ENCODE assay signal across 28 mouse cellular contexts in the genomic region with DNA sequence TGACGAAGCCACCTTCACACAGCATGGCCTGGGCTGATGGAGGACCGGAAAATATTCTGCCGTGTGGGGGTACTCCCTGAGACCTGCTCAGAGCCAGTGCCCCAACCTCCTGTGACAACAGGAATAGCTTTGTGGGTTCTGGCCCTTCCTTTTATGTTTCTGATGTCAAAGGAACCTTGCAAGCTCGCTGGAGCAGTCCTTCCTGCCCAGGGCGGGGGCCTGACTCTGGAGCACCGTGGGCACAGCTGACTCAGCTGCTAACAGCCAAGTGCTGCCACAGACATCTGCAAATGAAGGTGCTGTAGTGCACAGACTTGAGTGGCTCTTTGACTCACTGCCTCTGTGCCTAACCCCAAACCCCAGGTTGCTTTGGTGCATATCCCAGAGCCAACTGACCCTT. TPM values are rescaled to one million over a fixed set of nuclear protein-coding genes. Genes with fewer than 3 reads are reported as not detected.
A peak's percentile ranks its signal among the peaks of the same experiment; 100 is the strongest.
DNase-seq lines count a peak whose midpoint lies in the region; ATAC-seq and TF ChIP-seq lines count a peak whose summit lies in the region.
"Had no signal": no experiment of that assay in that cellular context is flagged by ENCODE, and none has a peak within 500 bp of the region (broad histone marks: within the 10 kb centered on the region; RNA-seq: fewer than 3 reads in every experiment).

No protein-coding gene starts in this region.

- WGBS in thymus, adult 2 months, result 12% methylated on average over 6 of the region's 6 CpGs
- 44% methylated on average over 6 of the region's 6 CpGs for WGBS in liver, embryonic 12.5 days (ENCODE audit: insufficient replicate concordance)

- H3K4me2 ChIP-seq in liver, embryonic 12.5 days, result no peak overlapping the region
- H3K4me2 ChIP-seq: embryonic facial prominence, embryonic 13.5 days; forebrain, embryonic 12.5 days; hindbrain, embryonic 14.5 days; liver, embryonic 15.5 days; lung, embryonic 14.5 days; midbrain, embryonic 12.5 days; stomach, embryonic 15.5 days had no signal

- H3K9ac ChIP-seq in liver, embryonic 12.5 days, result no peak overlapping the region
- H3K9ac ChIP-seq: embryonic facial prominence, embryonic 13.5 days; forebrain, embryonic 12.5 days; forebrain, postnatal 0 days; hindbrain, embryonic 14.5 days; liver, embryonic 15.5 days; lung, embryonic 14.5 days; midbrain, embryonic 12.5 days; stomach, embryonic 15.5 days had no signal

- peak; percentile 22 for DNase-seq in thymus, adult 2 months
- no peak for DNase-seq in thymus, adult 18-20 months
- DNase-seq in thymus, postnatal 14 days, result peak; percentile 36
- no peak for DNase-seq in heart, postnatal 14 days
- DNase-seq in cerebellum, postnatal 36 days, result no peak
- DNase-seq: adrenal gland, adult 2 months; adrenal gland, postnatal 36 days; cerebellum, adult 2 months; forebrain, postnatal 0 days; gastrocnemius, postnatal 10 days; heart, postnatal 36 days; kidney, adult 11 months; kidney, postnatal 14 days; layer of hippocampus, adult 9-11 months; liver; lung, embryonic 14.5 days; right cerebral cortex, postnatal 14 days had no signal

- peaks cover 15% of the 10 kb centered on the region for H3K4me1 ChIP-seq in thymus, adult 2 months (replicated peaks; ENCODE audit: control insufficient read depth, insufficient read depth, low read length)
- H3K4me1 ChIP-seq in liver, embryonic 12.5 days, result peaks cover 16% of the 10 kb centered on the region
- H3K4me1 ChIP-seq: embryonic facial prominence, embryonic 13.5 days; forebrain, embryonic 12.5 days; liver, embryonic 15.5 days; midbrain, embryonic 12.5 days; stomach, embryonic 15.5 days had no signal

- no peak for TF ChIP-seq POLR2A in thymus, adult 2 months (IDR thresholded peaks at IDR 0.05; ENCODE audit: control insufficient read depth, extremely low read depth, insufficient read depth, low read length, poor library complexity)

- no peak for TF ChIP-seq CTCF in thymus, adult 2 months (IDR thresholded peaks at IDR 0.05; ENCODE audit: borderline replicate concordance, control insufficient read depth, extremely low read depth, insufficient read depth, low read length, poor library complexity)

- H3K36me3 ChIP-seq in thymus, adult 2 months (ENCODE audit: control insufficient read depth, insufficient read depth, low read length), result no peaks in the 10 kb centered on the region
- H3K36me3 ChIP-seq in liver, embryonic 12.5 days, result peaks cover 12% of the 10 kb centered on the region; the same call in 1 of the 2 replicates
- H3K36me3 ChIP-seq: embryonic facial prominence, embryonic 13.5 days; liver, embryonic 15.5 days; midbrain, embryonic 12.5 days; stomach, embryonic 15.5 days had no signal

- H3K4me3 ChIP-seq in thymus, adult 2 months (ENCODE audit: control insufficient read depth, insufficient read depth, low read length), result no peak overlapping the region
- no peak overlapping the region for H3K4me3 ChIP-seq in liver, embryonic 12.5 days
- H3K4me3 ChIP-seq: embryonic facial prominence, embryonic 13.5 days; erythroblast, embryonic 14.5 days; forebrain, embryonic 12.5 days; liver, embryonic 15.5 days; midbrain, embryonic 12.5 days; stomach, embryonic 15.5 days had no signal

- no peak overlapping the region for H3K27ac ChIP-seq in thymus, adult 2 months (ENCODE audit: control insufficient read depth, insufficient read depth, low read length)
- no peak overlapping the region for H3K27ac ChIP-seq in liver, embryonic 12.5 days
- H3K27ac ChIP-seq: embryonic facial prominence, embryonic 13.5 days; forebrain, embryonic 12.5 days; hindbrain, embryonic 14.5 days; liver, embryonic 15.5 days; midbrain, embryonic 12.5 days; stomach, embryonic 15.5 days had no signal

- intact Hi-C loops in heart, postnatal 14 days (cut with DNase I), result loop anchor here (5.0 kb wide), 1 partner anchor 147 kb away; the partner anchor contains the start of gene Endov

- 0 out of 2 replicates have a peak, but pooled peaks have one; percentile 23 for ATAC-seq in megakaryocyte, adult 5-6 weeks (ENCODE audit: poor library complexity, severe bottlenecking)
- no peak for ATAC-seq in liver, embryonic 12.5 days
- ATAC-seq: activated CD4-positive, CD25-positive, alpha-beta regulatory T cell, adult 4 months; forebrain, postnatal 0 days; inflammation-experienced regulatory T-cells, adult 6 months had no signal

- no peaks in the 10 kb centered on the region for H3K27me3 ChIP-seq in thymus, adult 2 months (ENCODE audit: control insufficient read depth, insufficient read depth, low read length)
- 0 out of 2 replicates have a peak, but pooled peaks cover 4% of the 10 kb centered on the region for H3K27me3 ChIP-seq in liver, embryonic 12.5 days (replicated peaks)
- H3K27me3 ChIP-seq: embryonic facial prominence, embryonic 13.5 days; forebrain, embryonic 12.5 days; liver, embryonic 15.5 days; midbrain, embryonic 12.5 days; stomach, embryonic 15.5 days had no signal

- no peaks in the 10 kb centered on the region for H3K9me3 ChIP-seq in liver, embryonic 12.5 days (replicated peaks)
- H3K9me3 ChIP-seq: embryonic facial prominence, embryonic 13.5 days; forebrain, embryonic 12.5 days; liver, embryonic 15.5 days; midbrain, embryonic 12.5 days; stomach, embryonic 15.5 days had no signal

RNA-seq across cellular contexts. Expression of gene Sgsh, which starts 10.5 kb away (rescaled TPM):
- 28.6 and 36.5 TPM in 2 replicates for polyA plus RNA-seq in thymus, adult 2 months (2012; rRNA removed)
- 12.9 and 15.0 TPM in 2 replicates for total RNA-seq in megakaryocyte, adult 5-6 weeks (2015)
- total RNA-seq in megakaryocyte, adult 5-6 weeks (2017), result 12.9 and 15.8 TPM in 2 replicates
- polyA plus RNA-seq in liver, embryonic 12.5 days (2016; fragmentation: Nextera tagmentation; extraction: Ambion mirVana), result 3.0 and 3.3 TPM in 2 replicates
- total RNA-seq in heart, postnatal 14 days (2021), result 1 to 10 TPM; 4.6 to 6.2 TPM

RNA-seq across cellular contexts. Expression of gene Slc26a11, which starts 10.5 kb away (rescaled TPM):
- polyA plus RNA-seq in thymus, adult 2 months (2012; rRNA removed), result 19.9 and 21.7 TPM in 2 replicates
- total RNA-seq in megakaryocyte, adult 5-6 weeks (2015), result 4.8 and 6.0 TPM in 2 replicates
- 1.2 and 3.4 TPM in 2 replicates for total RNA-seq in megakaryocyte, adult 5-6 weeks (2017)
- 2.6 and 2.9 TPM in 2 replicates for polyA plus RNA-seq in liver, embryonic 12.5 days (2016; fragmentation: Nextera tagmentation; extraction: Ambion mirVana)
- 1 to 10 TPM; 3.1 to 5.0 TPM for total RNA-seq in heart, postnatal 14 days (2021)
- polyA plus RNA-seq: erythroblast, embryonic 14.5 days had no signal

RNA-seq across cellular contexts. Expression of gene Card14, which starts 37.3 kb away (rescaled TPM):
- 0.90 and 0.94 TPM in 2 replicates for polyA plus RNA-seq in thymus, adult 2 months (2012; rRNA removed)
- total RNA-seq in megakaryocyte, adult 5-6 weeks (2015), result not detected in 2 replicates
- 0.04 TPM in 1 of 2 replicates, not detected in the other for total RNA-seq in megakaryocyte, adult 5-6 weeks (2017)
- 0.23 and 0.26 TPM in 2 replicates for polyA plus RNA-seq in liver, embryonic 12.5 days (2016; fragmentation: Nextera tagmentation; extraction: Ambion mirVana)
- total RNA-seq in heart, postnatal 14 days (2021), result under 1 TPM; 0.14 to 0.15 TPM
- polyA plus RNA-seq: inflammation-experienced regulatory T-cells, adult 6 months; lung, embryonic 14.5 days had no signal

RNA-seq across cellular contexts. Expression of gene Eif4a3, which starts 45.0 kb away (rescaled TPM):
- polyA plus RNA-seq in thymus, adult 2 months (2012; rRNA removed), result 178 and 196 TPM in 2 replicates
- 181 and 188 TPM in 2 replicates for total RNA-seq in megakaryocyte, adult 5-6 weeks (2015)
- total RNA-seq in megakaryocyte, adult 5-6 weeks (2017), result 147 TPM in 2 replicates
- polyA plus RNA-seq in liver, embryonic 12.5 days (2016; fragmentation: Nextera tagmentation; extraction: Ambion mirVana), result 247 and 262 TPM in 2 replicates
- total RNA-seq in heart, postnatal 14 days (2021), result 10 to 100 TPM; 64.9 to 74.5 TPM

RNA-seq across cellular contexts. Expression of gene Rnf213, which starts 48.0 kb away (rescaled TPM):
- polyA plus RNA-seq in thymus, adult 2 months (2012; rRNA removed), result 47.9 and 52.5 TPM in 2 replicates
- total RNA-seq in megakaryocyte, adult 5-6 weeks (2015), result 108 and 121 TPM in 2 replicates
- total RNA-seq in megakaryocyte, adult 5-6 weeks (2017), result 70.7 and 84.8 TPM in 2 replicates
- polyA plus RNA-seq in liver, embryonic 12.5 days (2016; fragmentation: Nextera tagmentation; extraction: Ambion mirVana), result 4.0 and 4.6 TPM in 2 replicates
- total RNA-seq in heart, postnatal 14 days (2021), result 10 to 100 TPM; 15.4 to 16.8 TPM

Comparison
In these comparisons a context has a peak if more than half of its experiments do, and no peak if none do; other contexts are left out.
1. DNase-seq: peak in thymus, adult 2 months (single experiment) and thymus, postnatal 14 days (single experiment); none in thymus, adult 18-20 months (0 of 2), heart, postnatal 14 days (0 of 2) and cerebellum, postnatal 36 days (0 of 2).